Mouse (Mus musculus) testis, adult 2 months (tissue): ENCODE data around the gene Ralgapa2.

Source experiments
- CTCF ChIP-seq: fragments of 200-500 bp; IDR thresholded peaks from 2 replicates; pipeline ENCODE4 v1.5.1; 2012; ENCODE audit warnings: low read depth, mild to moderate bottlenecking, inconsistent platforms, low read length, moderate library complexity; ENCODE audit not compliant: control insufficient read depth, insufficient read depth, insufficient replicate concordance
- POLR2A ChIP-seq: fragments of 200-500 bp; IDR thresholded peaks from 2 replicates; pipeline ENCODE4 v1.6.1; 2012; ENCODE audit warnings: low read depth, mild to moderate bottlenecking, inconsistent platforms, low read length, moderate library complexity; ENCODE audit not compliant: control insufficient read depth

GRCm38 (mm10) chr2:146350230-146350629, 161.9 kb downstream of the Ralgapa2 start:
- TF ChIP-seq POLR2A (no peak), CTCF (no peak)
